Mouse (Mus musculus) gastrocnemius, postnatal 4 days (tissue): ENCODE measurements around the gene Rhbdd2. TPM values are rescaled to one million over a fixed set of nuclear protein-coding genes. Genes with fewer than 3 reads are reported as not detected.

ENCODE experiments used
- DNase-seq, 2 experiments: peaks; one replicate each; pipeline ENCODE4 v3.0.0; 2021 to 2022; ENCODE audit warnings: low spot score in 2 of 2, mixed read lengths in 2 of 2
- total RNA-seq, 2 experiments: library from RNA; stranded (reverse); gene quantifications; 2 replicates each; pipeline ENCODE4 v1.2.3; 2021

The Rhbdd2 gene
- total RNA-seq, 2 experiments from 2014 or later = 14.9 to 18.9 TPM

DNA sequence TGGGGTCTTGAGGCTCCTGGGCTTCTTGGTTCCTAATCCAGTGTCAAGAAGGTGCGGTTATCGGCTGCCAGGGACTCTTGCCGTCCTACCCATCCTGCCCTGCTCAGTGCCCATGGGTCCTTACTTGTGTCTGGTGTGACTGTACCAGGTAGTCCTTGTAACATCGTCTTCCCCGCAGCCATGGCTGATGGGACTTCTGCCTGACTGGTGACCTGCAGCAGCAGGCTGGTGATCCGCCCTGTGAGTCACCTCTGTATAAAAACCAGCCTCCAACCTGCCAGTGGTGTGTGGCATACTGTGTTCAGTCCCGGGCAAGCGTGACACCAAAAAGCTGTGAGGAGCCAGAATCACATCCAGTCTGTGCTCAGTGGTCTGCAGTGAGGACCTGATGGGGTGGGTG is 11.5 kb downstream of the Rhbdd2 start:
- no peak for DNase-seq

DNA sequence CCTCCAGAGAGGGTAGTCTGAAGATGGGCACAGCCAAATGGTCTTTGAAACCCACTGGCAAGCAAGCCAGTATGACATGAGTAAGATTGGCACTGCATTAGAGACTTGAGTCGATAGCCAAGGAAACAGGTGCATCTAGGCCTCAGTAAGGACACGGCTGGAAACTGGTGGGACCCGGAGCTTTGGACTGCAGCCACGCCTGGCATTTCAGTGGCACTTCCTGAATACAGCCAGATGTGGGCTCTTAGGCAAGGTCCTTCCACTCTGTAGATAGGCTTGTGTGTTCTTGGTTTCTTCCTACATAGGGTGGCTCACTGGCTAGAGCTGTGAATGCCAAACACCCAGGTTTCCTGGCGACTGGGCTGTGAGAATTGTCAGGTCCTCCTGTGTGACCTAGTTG is 12.9 kb downstream of the Rhbdd2 start:
- DNase-seq = no peak

DNA sequence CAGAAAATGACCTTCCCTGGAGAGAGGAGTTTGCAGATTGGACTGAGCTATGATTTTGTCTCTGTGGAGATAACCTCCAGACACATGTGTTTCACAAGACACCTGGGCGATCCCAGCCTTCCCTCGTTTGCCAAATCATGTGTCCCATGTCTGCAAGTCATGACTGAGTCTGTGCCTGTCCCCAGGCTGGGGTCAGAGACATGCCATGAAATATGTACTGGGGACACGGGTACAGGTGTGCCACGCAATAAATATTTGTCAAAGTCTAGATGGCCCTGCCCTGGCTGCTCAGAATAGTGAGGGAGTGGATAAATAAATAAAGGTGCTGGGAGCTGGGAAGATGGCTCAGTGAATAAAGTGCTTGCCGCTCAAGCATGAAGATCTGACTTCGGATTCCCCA is 13.6 kb downstream of the Rhbdd2 start:
- no peak for DNase-seq

DNA sequence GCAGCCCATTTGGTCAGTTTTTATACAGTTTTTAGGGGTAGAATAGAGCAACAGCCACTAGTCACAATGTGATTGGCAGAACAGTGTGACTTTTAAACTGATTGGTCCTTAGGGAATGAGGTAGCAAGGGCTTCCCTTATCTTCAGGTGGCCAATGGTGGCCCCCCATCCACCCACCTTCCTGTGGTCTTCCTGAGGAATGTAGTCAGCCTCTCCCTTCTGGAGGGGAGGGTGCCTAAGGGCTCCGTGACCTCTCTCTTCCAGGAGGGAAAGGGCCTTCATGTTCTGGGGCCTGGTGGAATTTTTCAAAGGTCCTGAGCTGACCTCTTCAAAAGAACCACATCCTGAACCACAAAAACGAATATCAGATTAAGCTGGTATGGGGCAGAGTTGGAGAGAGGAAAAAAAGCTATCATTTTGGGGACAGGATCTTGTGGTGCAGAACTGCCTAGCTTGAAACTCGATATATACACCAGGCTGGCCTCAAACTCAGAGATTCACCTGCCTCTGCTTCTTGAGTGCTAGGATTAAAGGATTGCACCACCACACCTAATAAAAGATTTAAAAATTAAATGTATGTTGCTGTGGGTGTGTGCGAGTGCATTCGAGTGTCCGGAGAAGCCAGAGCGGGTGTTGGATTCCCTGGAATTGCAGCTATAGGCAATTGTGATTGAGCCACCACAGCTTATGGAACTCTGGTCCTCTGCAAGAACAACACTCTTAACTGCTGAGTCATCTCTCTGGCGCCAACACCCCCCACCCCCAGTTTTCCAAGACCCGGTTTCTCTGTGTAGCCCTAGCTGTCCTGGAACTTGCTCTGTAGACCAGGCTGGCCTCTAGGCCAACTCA is 16.3 kb downstream of the Rhbdd2 start:
- no peak for DNase-seq

DNA sequence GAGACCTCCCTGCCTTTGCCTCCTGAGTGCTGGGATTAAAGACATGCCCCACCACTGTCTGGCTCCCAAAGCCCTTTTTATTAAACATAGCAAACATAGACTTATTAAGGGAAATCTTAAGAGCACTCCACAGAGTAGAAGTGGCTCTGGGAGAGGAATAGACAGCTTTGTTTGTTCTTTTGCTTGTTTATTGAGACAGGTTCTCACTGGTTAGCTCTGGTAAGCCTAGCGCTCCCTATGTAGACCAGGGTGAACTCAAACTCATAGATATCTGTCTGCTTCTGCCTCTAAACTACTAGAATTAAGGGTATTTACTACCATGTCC is 16.9 kb downstream of the Rhbdd2 start:
- no peak for DNase-seq

DNA sequence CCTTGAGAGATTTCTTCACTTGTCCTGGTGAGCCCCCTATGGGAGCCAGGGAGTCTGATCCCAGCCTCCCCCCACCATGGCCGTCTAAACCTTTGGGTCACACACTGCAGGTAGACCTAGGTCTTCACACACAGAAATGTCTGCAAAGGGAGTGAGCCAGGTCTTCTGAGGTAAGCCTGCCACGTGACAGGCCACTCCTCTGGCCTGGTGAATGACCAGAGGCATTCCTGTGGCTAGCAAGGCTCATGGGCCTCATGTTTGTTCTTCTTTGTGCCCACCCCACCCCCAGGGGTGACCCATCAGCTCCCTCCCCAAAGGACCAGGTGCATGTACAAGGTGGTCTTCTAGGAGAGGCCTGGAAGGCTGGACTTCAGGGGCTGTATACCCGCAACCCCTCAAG is 19.1 kb downstream of the Rhbdd2 start:
- DNase-seq = no peak

DNA sequence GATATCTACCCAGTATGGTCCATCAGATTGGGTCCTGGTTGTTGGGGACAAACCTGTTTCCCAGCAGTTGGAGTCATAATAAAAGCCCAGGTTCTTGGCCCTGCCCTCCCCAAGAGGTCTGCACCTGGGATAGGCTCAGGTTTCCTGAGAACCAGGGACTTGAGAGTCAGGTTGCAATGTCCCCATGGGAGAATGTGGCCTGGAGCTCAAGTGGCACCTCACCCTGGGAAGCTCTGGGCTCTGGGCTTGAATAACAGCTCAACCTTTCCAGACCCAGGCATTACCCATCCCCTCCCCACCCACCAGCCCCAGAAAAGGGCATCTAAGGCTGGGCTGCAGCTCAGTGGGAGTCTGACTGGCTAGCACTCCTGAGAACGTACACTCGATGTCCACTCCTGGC is 20.8 kb downstream of the Rhbdd2 start:
- DNase-seq = no peak

DNA sequence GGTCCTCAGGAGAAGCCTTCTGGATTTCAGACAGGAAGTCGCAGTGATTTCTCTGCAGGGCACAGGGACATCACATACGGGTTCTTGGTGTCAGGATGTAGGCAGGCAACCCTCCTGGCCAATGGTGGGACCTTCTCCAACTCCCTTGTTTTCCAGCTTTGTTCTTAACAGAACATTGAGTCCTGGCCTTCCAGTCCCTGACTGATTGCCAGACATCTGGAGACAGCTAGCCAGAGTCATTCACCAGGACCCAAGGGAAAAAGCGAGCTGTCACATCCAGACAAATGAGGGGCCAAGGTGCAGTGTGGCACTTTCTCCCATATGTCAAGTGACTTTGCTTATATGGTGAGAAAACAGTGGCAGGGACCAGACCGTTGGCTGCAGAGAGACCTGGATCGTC is 23.6 kb downstream of the Rhbdd2 start:
- no peak for DNase-seq

DNA sequence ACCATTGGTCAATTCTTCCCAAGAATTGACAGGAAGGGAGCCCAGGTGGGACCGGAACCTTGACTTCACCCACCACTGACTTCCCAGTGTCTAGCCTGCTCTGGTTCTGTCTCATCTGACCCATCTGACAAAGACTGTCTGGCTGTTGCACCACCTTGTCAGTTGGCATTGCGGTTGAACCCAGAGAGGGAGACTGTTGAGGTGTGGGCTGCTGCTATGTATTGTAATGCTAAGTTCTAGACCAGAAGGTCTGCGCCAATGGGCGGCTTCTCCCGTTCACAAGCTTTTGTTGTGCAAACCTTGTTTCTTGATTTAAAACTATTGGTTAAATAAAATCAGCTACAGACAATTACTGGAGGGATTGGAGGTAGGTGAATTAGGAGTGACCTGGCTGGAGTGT is 24.7 kb downstream of the Rhbdd2 start:
- DNase-seq = no peak

DNA sequence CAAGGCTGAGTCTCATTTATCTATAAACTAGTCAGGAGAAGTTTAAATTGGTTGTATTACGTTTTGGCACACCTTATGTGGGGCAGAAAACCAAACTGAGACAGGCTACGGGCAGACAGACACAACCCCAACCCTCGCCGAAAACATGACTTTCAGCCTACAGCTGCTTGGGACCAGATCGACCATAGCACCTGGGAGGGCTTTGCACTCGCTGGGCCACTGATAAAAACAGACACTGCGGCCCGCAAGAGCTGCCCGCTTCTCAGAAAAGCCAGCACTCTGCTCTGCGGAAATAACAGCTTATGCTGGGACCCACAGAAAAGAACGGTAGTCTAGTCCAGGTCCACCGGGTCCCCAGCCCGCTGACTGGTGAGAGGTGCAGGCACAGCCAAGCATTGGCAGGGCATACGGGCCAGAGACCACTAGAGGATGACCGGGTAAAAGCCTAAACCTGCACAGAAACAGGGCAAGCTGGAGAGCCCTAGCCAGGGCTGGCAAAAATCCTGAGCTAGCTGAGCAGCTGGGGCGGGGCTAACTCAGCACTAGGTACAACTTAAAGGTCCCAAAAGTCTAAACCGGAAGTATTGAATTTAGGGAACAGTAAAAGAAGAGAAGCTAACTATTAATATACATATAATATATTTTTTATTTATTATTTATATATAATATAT is 25.4 kb downstream of the Rhbdd2 start:
- no peak for DNase-seq

DNA sequence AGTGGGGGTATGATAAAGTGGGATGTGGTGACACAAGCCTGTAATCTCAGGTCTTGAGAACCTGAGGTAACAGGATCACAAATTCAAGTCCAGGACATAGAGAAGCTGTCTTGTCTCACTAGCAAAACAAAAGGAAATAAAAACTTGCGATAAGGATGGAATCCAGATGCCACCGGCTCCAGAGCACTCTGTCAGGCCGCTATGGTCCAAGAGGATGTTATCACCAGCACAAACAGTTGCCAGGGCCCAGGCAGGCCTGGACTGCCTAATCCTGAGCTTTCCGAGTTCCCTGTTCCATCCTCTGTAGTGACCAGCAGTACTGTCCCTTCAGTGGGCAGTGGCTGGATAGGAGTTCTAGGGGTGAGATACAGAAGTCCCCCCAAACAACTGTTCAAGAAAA is 27.5 kb downstream of the Rhbdd2 start:
- no peak for DNase-seq

DNA sequence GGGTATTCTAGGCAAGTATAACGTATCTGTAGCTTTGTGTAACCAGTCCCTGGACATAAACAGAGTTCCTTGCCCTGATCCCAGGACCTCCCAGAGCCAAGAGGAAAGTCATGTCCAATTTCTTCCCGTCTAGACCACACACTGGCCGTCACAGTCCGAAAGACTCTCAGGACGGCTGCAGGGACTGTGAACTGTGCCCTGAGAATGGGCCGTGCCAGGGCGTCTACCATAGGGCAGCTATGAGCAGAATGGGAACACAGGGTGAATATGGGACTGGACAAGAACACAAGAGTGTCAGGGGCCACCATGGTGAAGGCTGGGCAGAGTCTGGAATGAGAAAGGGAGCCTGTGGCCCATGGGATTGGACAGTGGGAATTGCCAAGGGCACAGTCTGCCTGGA is 28.1 kb downstream of the Rhbdd2 start:
- DNase-seq = no peak

DNA sequence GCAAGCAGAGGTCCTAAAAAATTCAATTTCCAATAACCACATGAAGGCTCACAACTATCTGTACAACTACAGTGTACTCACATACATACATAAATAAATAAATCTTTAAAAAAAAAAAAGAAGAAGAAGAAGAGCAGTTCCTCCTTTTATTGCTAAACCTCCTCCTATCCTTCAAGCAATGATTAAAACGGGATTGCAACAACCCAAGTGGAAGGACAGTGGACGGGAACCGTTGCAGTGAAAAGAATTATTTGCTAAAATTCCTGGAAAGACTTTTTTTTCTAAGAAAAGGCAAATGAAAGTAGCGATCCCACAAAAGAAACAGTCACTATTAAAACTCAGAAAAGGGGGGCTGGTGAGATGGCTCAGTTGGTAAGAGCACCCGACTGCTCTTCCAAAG is 34.5 kb downstream of the Rhbdd2 start:
- no peak for DNase-seq

DNA sequence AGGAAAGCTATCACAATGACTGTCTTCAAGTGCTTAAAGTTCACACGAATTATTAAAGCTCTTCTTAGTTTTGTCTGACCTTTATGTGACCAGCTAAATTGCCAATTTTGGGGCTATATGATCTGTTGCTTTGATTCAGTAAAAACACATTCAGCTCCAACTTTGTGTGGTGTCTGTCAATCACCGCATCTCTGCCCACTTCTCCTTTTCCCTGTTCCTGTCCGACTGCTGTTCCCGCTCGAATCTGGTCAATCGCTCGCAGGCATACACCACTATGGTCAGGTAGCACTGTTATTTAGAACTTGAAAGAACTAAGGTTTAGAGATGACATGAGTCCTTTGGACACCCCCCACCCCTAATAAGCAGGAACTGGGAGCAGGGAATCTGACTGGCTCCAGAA is 35.7 kb downstream of the Rhbdd2 start:
- no peak for DNase-seq

DNA sequence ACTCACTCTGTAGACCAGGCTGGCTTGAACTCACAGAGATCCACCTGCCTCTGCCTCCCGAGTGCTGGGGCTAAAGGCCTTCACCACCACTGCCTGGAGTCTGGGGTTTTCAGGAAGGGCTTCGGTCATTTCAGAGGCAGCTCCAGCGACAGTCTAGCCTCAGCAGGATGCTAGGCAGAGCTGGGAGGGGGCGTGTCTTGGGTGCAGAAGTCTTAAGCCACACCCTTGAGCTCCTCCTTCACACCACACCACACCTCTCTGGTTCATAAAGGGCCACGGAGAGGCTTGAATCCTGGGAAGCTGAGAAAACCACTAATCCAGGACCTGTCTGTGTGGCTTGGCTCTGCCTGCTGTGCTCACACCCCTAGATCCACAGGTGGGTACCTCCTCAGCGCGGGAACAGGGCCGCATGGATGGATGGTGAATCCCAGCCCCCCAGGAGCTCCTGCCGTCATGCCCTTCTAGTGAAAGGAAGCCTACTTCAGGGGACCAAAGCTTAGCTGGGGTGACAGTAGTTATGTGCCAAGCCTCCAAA is 37.4 kb downstream of the Rhbdd2 start, which contains the start of gene Por:
Gene Por, plus strand, starts transcription at position 293 of the 535 bp plus-strand sequence.
- no peak for DNase-seq

DNA sequence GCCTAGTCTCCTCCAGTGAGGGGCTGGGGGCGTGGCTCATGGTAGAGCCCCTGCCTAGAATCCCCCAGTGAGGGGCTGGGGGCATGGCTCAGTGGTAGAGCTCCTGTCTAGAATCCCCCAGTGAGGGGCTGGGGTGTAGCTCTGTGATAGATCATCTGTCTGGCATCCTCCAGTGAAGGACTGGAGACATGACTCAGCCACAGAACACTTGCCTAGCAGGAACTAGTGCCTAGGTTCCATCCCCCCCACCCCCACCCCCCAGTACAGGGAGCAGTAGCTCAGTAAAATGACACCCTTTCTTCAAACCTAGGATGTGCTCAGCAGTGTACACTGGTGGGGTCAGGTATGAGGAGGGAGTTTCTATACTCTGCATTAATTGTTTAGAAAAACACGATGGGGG is 38.5 kb downstream of the Rhbdd2 start:
- DNase-seq = no peak

DNA sequence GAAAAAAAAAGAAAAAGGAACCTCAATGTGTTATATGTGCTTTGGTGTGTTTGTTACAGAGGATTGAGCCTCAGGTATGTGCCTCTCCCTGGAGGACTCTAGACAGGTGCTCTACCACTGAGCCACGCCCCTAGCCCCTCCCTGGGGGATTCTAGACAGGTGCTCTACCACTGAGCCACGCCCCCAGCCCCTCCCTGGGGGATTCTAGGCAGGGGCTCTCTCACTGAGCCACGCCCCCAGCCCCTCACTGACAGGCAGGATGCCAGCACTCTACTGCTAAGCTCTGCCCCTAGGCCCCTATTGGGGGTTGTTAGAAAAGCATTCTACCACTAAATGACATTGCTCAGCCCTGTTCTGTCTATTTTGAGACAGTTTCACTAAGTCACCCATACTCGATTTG is 40.1 kb downstream of the Rhbdd2 start:
- DNase-seq = no peak

DNA sequence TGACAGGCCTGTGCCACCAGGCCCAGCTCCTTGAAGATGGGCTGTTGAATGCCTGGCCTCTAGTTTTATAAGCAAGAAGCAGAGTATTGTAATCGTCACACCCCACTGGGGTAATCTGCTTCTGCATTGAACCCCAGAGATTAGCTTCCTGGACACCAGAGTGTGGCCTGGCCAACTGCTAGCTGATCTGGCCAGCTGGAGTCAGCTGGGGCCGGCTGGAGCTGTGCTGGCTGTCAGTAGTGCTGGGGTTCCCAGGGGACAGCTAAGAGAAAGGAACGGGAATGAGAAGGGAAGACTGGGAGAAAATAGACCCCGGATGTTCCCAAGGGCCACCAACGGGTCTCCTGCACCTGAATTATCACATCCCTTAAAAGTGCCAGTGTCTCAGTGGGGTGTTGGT is 40.6 kb downstream of the Rhbdd2 start:
- DNase-seq = peak in 1 of 2 experiments; percentile 24

DNA sequence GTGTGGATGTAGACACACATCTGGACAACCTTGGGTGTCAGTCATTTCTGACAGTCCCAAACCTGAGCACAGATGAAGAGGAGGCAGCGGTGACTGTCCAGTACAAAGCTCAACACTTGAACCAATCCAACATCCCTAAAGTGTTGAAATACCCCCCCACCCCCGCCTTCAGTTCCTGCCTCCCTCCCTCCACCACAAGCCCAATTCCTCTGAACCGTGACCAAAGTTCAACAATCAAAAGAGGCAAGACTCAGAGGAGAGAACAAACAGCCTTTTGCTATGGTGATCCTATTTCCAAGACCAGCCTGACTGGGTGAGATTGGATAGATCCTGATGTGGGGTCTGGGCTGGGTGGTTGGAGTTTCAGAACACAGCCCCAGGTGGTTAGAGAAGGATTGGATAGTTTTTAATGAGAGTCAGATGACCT is 41.9 kb downstream of the Rhbdd2 start:
- no peak for DNase-seq

DNA sequence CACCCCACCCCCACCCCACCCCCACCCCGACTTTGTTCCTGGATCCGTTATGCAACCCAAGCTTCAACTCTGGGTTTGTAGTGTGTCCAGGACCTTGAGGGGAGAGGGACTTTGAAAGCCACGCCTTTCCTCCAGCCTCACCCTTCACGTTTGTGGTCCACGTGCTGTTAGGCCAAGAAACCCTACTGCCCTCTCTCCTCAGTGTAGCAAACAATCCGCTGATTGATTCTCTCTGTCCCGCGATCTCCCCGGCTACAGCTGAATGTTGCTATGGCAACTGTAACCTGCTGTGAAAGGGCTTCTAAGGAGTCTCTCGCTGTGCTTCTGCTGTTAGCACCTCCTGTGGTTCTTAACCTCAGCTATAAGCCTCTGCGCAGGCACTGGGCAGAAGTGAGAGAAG is 42.4 kb downstream of the Rhbdd2 start:
- no peak for DNase-seq

DNA sequence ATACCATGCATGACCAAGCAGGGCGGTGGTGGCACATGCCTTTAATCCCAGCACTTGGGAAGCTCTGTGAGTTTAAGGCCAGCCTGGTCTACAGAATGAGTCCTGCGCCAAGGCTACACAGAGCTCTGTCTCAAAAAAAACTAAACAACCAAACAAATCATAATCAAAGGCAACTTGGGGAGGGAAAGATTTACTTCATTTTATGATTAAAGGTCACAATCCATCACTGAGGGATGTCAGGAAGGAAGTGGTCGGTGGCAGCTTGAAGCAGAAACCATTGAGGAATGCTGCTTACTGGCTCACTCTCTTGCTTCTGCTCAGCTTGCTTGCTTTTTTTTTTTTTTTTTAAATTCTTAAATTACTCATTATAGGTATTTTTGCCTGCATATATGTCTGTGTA is 44.3 kb downstream of the Rhbdd2 start:
- DNase-seq = no peak

DNA sequence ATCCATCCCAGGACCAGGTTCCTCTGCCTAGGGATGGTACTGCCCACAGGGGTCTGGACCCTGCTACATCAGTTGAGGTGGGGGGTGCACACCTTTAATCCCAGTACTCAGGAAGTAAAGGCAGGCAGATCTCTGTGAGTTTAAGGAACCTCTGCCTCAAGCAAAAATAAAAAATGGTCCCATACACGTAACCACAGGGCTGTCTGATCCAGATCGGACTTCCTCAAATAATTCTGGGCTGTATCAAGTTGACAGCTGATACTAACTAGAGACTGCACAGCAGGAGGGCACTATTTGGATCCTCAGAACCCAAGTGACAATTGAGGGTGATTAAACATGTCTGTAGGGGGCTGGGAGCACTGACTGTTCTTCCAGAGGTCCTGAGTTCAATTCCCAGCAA is 44.8 kb downstream of the Rhbdd2 start:
- DNase-seq = no peak

DNA sequence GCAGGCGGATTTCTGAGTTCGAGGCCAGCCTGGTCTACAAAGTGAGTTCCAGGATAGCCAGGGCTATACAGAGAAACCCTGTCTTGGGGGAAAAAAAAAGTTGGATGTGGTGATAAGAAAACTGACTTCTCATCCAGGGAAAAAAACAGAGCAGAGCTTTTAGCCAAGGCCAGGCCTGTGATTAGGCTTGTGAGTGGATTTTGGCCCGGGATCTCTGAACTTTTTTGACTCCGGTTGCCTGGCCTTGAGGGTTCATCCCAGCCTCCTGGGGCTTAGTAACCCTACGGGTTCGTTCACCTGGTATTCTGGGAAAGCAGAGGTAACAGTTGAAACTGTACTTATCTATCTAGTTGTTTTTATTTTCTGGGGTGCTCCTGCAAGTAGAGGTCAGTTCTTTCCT is 46.1 kb downstream of the Rhbdd2 start:
- no peak for DNase-seq
